Mouse (Mus musculus): ENCODE measurements around the gene Gm3376. TPM values are rescaled to one million over a fixed set of nuclear protein-coding genes. Genes with fewer than 3 reads are reported as not detected.

Gm3376 gene
- polyA plus RNA-seq (2017; shearing (Covaris generic)): not detected

GRCm38 (mm10) chrY:3771373-3771772 lies at the start of gene Gm3376:
Gene Gm3376 (plus strand): TSS chrY:3771673.

All from activated CD4-positive, CD25-positive, alpha-beta regulatory T cell (primary cell).